ENCODE assay signal across 9 mouse cellular contexts in genomic region chr13:98014892-98015291, GRCm38 (mm10).
DNase-seq lines count a peak whose midpoint lies in the region; ATAC-seq and TF ChIP-seq lines count a peak whose summit lies in the region.
"Had no signal": no experiment of that assay in that cellular context is flagged by ENCODE, and none has a peak within 500 bp of the region (broad histone marks: within the 10 kb centered on the region; RNA-seq: fewer than 3 reads in every experiment).

No protein-coding gene starts in this region.

- no peak for DNase-seq in lung, postnatal 25 days (ENCODE audit: low spot score)
- DNase-seq in hindbrain, postnatal 0 days (ENCODE audit: low spot score), result no peak
- DNase-seq in limb, embryonic 10.5 days (ENCODE audit: low spot score), result no peak
- no peak for DNase-seq in testis, postnatal 14 days (ENCODE audit: low spot score)
- no peak for DNase-seq in right cerebral cortex, postnatal 14 days
- DNase-seq: cerebellum, adult 8-10 months had no signal

- no peaks in the 10 kb centered on the region for H3K9me3 ChIP-seq in lung, embryonic 16.5 days (ENCODE audit: control insufficient read depth, low read length)
- no peaks in the 10 kb centered on the region for H3K9me3 ChIP-seq in hindbrain, postnatal 0 days (ENCODE audit: low read length)
- H3K9me3 ChIP-seq in limb, embryonic 10.5 days (replicated peaks), result no peaks in the 10 kb centered on the region
- no peaks in the 10 kb centered on the region for H3K9me3 ChIP-seq in stomach, embryonic 16.5 days (replicated peaks; ENCODE audit: control insufficient read depth, low read length)
- H3K9me3 ChIP-seq: liver, embryonic 12.5 days had no signal

- no peaks in the 10 kb centered on the region for H3K36me3 ChIP-seq in lung, embryonic 16.5 days (ENCODE audit: control insufficient read depth, insufficient read depth, low read length)
- no peaks in the 10 kb centered on the region for H3K36me3 ChIP-seq in hindbrain, postnatal 0 days (ENCODE audit: insufficient read depth, low read length)
- no peaks in the 10 kb centered on the region for H3K36me3 ChIP-seq in limb, embryonic 10.5 days
- no peaks in the 10 kb centered on the region for H3K36me3 ChIP-seq in stomach, embryonic 16.5 days (ENCODE audit: control insufficient read depth, insufficient read depth, low read length)
- H3K36me3 ChIP-seq: liver, embryonic 12.5 days had no signal

- H3K4me3 ChIP-seq in lung, embryonic 16.5 days (ENCODE audit: low read length), result no peak overlapping the region
- peak overlapping the region; percentile 16; the same call in 1 of the 2 replicates for H3K4me3 ChIP-seq in hindbrain, postnatal 0 days (ENCODE audit: low read length)
- H3K4me3 ChIP-seq in limb, embryonic 10.5 days, result peak overlapping the region; percentile 62; the same call in 1 of the 2 replicates
- no peak overlapping the region for H3K4me3 ChIP-seq in stomach, embryonic 16.5 days (replicated peaks; ENCODE audit: low read length)
- H3K4me3 ChIP-seq: liver, embryonic 12.5 days had no signal

- H3K4me2 ChIP-seq in lung, embryonic 16.5 days (ENCODE audit: low read depth, low read length), result no peak overlapping the region
- H3K4me2 ChIP-seq in hindbrain, postnatal 0 days (ENCODE audit: low read depth, low read length), result peak overlapping the region; percentile 74
- peak overlapping the region; percentile 1; the same call in 1 of the 2 replicates for H3K4me2 ChIP-seq in stomach, embryonic 16.5 days (ENCODE audit: low read depth, low read length)

- peaks cover 8% of the 10 kb centered on the region; the same call in 1 of the 2 replicates for H3K4me1 ChIP-seq in lung, embryonic 16.5 days (replicated peaks; ENCODE audit: control insufficient read depth, insufficient read depth, low read length)
- H3K4me1 ChIP-seq in hindbrain, postnatal 0 days (ENCODE audit: insufficient read depth, low read length), result no peaks in the 10 kb centered on the region
- peaks cover 22% of the 10 kb centered on the region for H3K4me1 ChIP-seq in limb, embryonic 10.5 days
- peaks cover 16% of the 10 kb centered on the region for H3K4me1 ChIP-seq in stomach, embryonic 16.5 days (ENCODE audit: control insufficient read depth, insufficient read depth, low read length)
- H3K4me1 ChIP-seq: liver, embryonic 12.5 days had no signal

- no peak overlapping the region for H3K9ac ChIP-seq in lung, embryonic 16.5 days (ENCODE audit: low read length)
- H3K9ac ChIP-seq in hindbrain, postnatal 0 days (replicated peaks; ENCODE audit: low read length), result no peak overlapping the region
- H3K9ac ChIP-seq in stomach, embryonic 16.5 days (ENCODE audit: low read length), result no peak overlapping the region
- H3K9ac ChIP-seq: liver, embryonic 12.5 days had no signal

- 55% methylated on average over 3 of the region's 3 CpGs for WGBS in lung, embryonic 16.5 days
- 52% methylated on average over 3 of the region's 3 CpGs for WGBS in hindbrain, postnatal 0 days
- 85% methylated on average over 3 of the region's 3 CpGs for WGBS in limb, embryonic 10.5 days
- WGBS in stomach, embryonic 16.5 days, result 64% methylated on average over 3 of the region's 3 CpGs

- peaks cover 8% of the 10 kb centered on the region; the same call in 1 of the 2 replicates for H3K27me3 ChIP-seq in lung, embryonic 16.5 days (ENCODE audit: control insufficient read depth, insufficient read depth, low read depth, low read length)
- H3K27me3 ChIP-seq in hindbrain, postnatal 0 days (ENCODE audit: insufficient read depth, low read length), result no peaks in the 10 kb centered on the region
- H3K27me3 ChIP-seq in limb, embryonic 10.5 days (ENCODE audit: low read depth, poor library complexity, severe bottlenecking), result peaks cover 16% of the 10 kb centered on the region
- H3K27me3 ChIP-seq in stomach, embryonic 16.5 days (ENCODE audit: control insufficient read depth, insufficient read depth, low read length), result no peaks in the 10 kb centered on the region

- ATAC-seq in lung, embryonic 16.5 days (ENCODE audit: low read depth), result no peak
- ATAC-seq in hindbrain, postnatal 0 days, result no peak
- no peak for ATAC-seq in stomach, embryonic 16.5 days (ENCODE audit: insufficient read depth, low FRiP score)
- ATAC-seq: liver, embryonic 12.5 days had no signal

- TF ChIP-seq CTCF in hindbrain, postnatal 0 days (IDR thresholded peaks at IDR 0.05; ENCODE audit: low read depth), result no peak

- H3K27ac ChIP-seq in lung, embryonic 16.5 days (ENCODE audit: low read length), result peak overlapping the region; percentile 46
- H3K27ac ChIP-seq in hindbrain, postnatal 0 days, result no peak overlapping the region
- H3K27ac ChIP-seq in limb, embryonic 10.5 days, result peak overlapping the region; percentile 51; the same call in 1 of the 2 replicates
- H3K27ac ChIP-seq in stomach, embryonic 16.5 days (ENCODE audit: low read length), result peak overlapping the region; percentile 66; the same call in 1 of the 2 replicates
- H3K27ac ChIP-seq: liver, embryonic 12.5 days had no signal

Comparison
In these comparisons a context has a peak if more than half of its experiments do, and no peak if none do; other contexts are left out.
1. H3K4me3 ChIP-seq: peak in hindbrain, postnatal 0 days (single experiment) and limb, embryonic 10.5 days (single experiment); none in lung, embryonic 16.5 days (single experiment) and stomach, embryonic 16.5 days (single experiment).